Mouse (Mus musculus) kidney, postnatal 0 days (tissue): Measurements from ENCODE around the gene Timm50. TPM values are rescaled to one million over a fixed set of nuclear protein-coding genes. Genes with fewer than 3 reads are reported as not detected.

Experiments used
- ATAC-seq: fragments of 200-750 bp; cut with Nextera tagmentation; replicated peaks from 2 replicates; pipeline ENCODE4 v1.8.0; 2017; ENCODE audit warnings: low read depth, moderate number of reproducible peaks, moderate TSS enrichment, moderate library complexity; ENCODE audit not compliant: low FRiP score
- DNase-seq: peaks from one replicate; pipeline ENCODE4 v3.0.0-alpha.2; 2016; ENCODE audit warnings: low spot score
- H3K27ac ChIP-seq: fragments of 300-500 bp; sonication (generic); 2 replicates; pipeline ENCODE4 v1.5.1; 2014; ENCODE audit warnings: mild to moderate bottlenecking
- H3K27me3 ChIP-seq: fragments of 300-500 bp; sonication (generic); 2 replicates; pipeline ENCODE4 v1.6.1; 2014; ENCODE audit warnings: low read length, mixed read lengths; ENCODE audit not compliant: insufficient read depth
- H3K36me3 ChIP-seq: fragments of 300-500 bp; sonication (generic); 2 replicates; pipeline ENCODE4 v1.6.1; 2014; ENCODE audit warnings: low read length, mixed read lengths; ENCODE audit not compliant: insufficient read depth
- H3K4me1 ChIP-seq: fragments of 300-500 bp; sonication (generic); replicated peaks from 2 replicates; pipeline ENCODE4 v1.6.1; 2014; ENCODE audit warnings: antibody characterized with exemption, low read length, mixed read lengths; ENCODE audit not compliant: insufficient read depth
- H3K4me2 ChIP-seq: fragments of 300-500 bp; sonication (generic); 2 replicates; pipeline ENCODE4 v1.6.1; 2014; ENCODE audit warnings: mild to moderate bottlenecking, low read length, moderate library complexity, mixed read lengths
- H3K4me3 ChIP-seq: fragments of 300-500 bp; sonication (generic); replicated peaks from 2 replicates; pipeline ENCODE4 v1.5.1; 2014; ENCODE audit warnings: low read depth, low read length
- H3K9ac ChIP-seq: fragments of 300-500 bp; sonication (generic); 2 replicates; pipeline ENCODE4 v1.6.1; 2014; ENCODE audit warnings: low read depth, low read length
- H3K9me3 ChIP-seq: fragments of 300-500 bp; sonication (generic); replicated peaks from 2 replicates; pipeline ENCODE4 v1.6.1; 2016; ENCODE audit warnings: low read length, inconsistent platforms, mixed read lengths
- CTCF ChIP-seq: IDR thresholded peaks from 2 replicates; pipeline ENCODE4 v1.5.1; 2016; ENCODE audit warnings: antibody characterized with exemption, low read depth, mild to moderate bottlenecking, moderate library complexity
- WGBS: fragments of 180-500 bp; shearing (Covaris S2); extraction: QIAGEN DNeasy Blood & Tissue Kit; methylation state at CpG from one replicate; pipeline ENCODE4 v1.1.7; 2014; 5-methylcytosine and 5-hydroxymethylcytosine counted together
- polyA plus RNA-seq: library from polyadenylated mRNA; unstranded; fragments of >200 nt; fragmentation: Nextera tagmentation; extraction: Ambion mirVana; gene quantifications from 2 replicates; pipeline ENCODE4 v1.2.1, GENCODE M21; 2015

Timm50 gene
- polyA plus RNA-seq, 1 experiment from 2014 or later, result 117 TPM

GRCm38 (mm10) chr7:28335471-28335870 lies 23.6 kb upstream of the Timm50 start:
- H3K4me2 ChIP-seq, result no peak overlapping the region
- no peak for TF ChIP-seq CTCF
- H3K4me3 ChIP-seq, result no peak overlapping the region
- H3K9ac ChIP-seq, result no peak overlapping the region
- peaks cover 10% of the 10 kb centered on the region for H3K36me3 ChIP-seq
- 92% methylated on average over 2 of the region's 2 CpGs for WGBS
- H3K9me3 ChIP-seq, result no peaks in the 10 kb centered on the region
- H3K27ac ChIP-seq, result no peak overlapping the region
- H3K4me1 ChIP-seq, result 0 out of 2 replicates have a peak, but pooled peaks cover 4% of the 10 kb centered on the region
- H3K27me3 ChIP-seq, result no peaks in the 10 kb centered on the region
- ATAC-seq (no peak), DNase-seq (no peak)

DNA sequence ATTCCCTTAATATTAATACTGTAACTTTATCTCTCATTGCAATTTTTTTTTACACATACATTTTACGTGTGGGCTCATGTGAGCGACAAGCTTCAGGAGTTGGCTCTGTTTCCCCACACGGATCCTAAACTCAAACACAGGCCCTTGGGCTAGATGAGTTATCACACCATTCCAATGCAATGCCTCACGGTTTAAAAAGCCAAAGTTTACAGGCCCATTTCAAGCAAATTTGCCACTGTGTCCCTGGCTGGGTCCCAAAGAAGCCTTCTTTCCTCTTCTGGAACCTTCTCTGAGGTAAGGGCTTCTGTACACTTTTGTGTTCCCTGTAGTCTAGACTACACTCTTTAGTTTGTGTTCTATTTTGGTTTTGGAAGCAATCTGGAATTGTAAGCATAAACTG lies 22.7 kb upstream of the Timm50 start:
- Histone ChIP-seq H3K27me3 (no peaks in the 10 kb centered on the region), H3K4me3 (no peak overlapping the region), H3K4me2 (no peak overlapping the region), H3K36me3 (peaks cover 20% of the 10 kb centered on the region), H3K9ac (no peak overlapping the region), H3K9me3 (no peaks in the 10 kb centered on the region), H3K4me1 (0 out of 2 replicates have a peak, but pooled peaks cover 4% of the 10 kb centered on the region), H3K27ac (no peak overlapping the region)
- WGBS, result 87% methylated on average over 4 of the region's 4 CpGs
- TF ChIP-seq CTCF, result no peak
- ATAC-seq (no peak), DNase-seq (no peak)

DNA sequence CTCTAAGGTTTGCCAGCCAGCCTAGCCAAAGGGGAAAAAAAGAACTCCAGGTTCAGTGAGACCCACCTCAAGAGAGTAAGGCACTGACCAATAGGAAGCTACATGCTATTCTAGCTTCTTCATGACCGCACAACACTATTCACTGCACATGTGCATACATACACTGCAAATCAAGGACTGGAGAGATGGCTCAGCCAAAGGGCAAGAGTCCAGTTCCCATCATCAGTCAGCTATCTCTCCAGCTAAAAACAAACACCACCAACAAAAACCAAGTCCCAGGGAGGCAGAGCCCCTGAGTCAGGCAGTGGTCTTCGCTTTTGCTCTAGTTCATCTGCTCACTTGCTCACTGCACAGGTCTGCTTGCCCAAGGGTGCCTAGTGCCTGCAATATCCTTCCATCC lies 16.4 kb upstream of the Timm50 start:
- 100% methylated on average over 2 of the region's 2 CpGs for WGBS

DNA sequence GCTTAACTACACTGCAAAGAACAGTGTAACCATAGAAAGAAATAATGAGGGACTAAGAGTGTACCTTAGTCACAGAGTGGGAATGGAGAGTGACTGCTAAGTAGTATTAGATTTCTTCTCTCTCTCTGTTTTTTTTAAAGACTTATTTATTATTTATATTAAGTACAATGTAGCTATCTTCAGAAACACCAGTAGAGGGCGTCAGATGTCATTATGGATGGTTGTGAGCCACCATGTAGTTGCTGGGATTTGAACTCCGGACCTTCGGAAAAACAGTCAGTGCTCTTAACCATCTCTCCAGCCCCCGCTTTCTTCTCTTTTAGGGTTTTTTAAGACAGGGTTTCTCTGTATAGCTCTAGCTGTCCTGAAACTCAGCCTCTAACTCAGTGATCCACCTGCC lies 14.6 kb upstream of the Timm50 start:
- DNase-seq, result no peak
- no peak overlapping the region for H3K4me3 ChIP-seq
- H3K36me3 ChIP-seq, result peaks cover 73% of the 10 kb centered on the region
- peak; percentile 47 for TF ChIP-seq CTCF
- no peak overlapping the region for H3K27ac ChIP-seq
- no peaks in the 10 kb centered on the region for H3K4me1 ChIP-seq
- no peaks in the 10 kb centered on the region for H3K27me3 ChIP-seq
- H3K9ac ChIP-seq, result no peak overlapping the region
- 85% methylated on average over 4 of the region's 4 CpGs for WGBS
- ATAC-seq, result no peak
- H3K9me3 ChIP-seq, result no peaks in the 10 kb centered on the region
- H3K4me2 ChIP-seq, result no peak overlapping the region

More for the DNA sequence above, 16.4 kb upstream of the Timm50 start:
- Histone ChIP-seq H3K4me3 (no peak overlapping the region), H3K4me1 (no peaks in the 10 kb centered on the region), H3K27ac (no peak overlapping the region), H3K9me3 (no peaks in the 10 kb centered on the region), H3K9ac (no peak overlapping the region), H3K4me2 (no peak overlapping the region), H3K36me3 (peaks cover 59% of the 10 kb centered on the region), H3K27me3 (no peaks in the 10 kb centered on the region)
- TF ChIP-seq CTCF, result no peak
- DNase-seq, result no peak
- no peak for ATAC-seq

GRCm38 (mm10) chr7:28325293-28325692 lies 13.4 kb upstream of the Timm50 start:
- TF ChIP-seq CTCF, result no peak
- DNase-seq (no peak), ATAC-seq (no peak)
- H3K9me3 ChIP-seq, result no peaks in the 10 kb centered on the region
- no peak overlapping the region for H3K4me3 ChIP-seq
- no peak overlapping the region for H3K4me2 ChIP-seq
- WGBS, result 98% methylated on average over 8 of the region's 8 CpGs
- no peaks in the 10 kb centered on the region for H3K4me1 ChIP-seq
- H3K36me3 ChIP-seq, result peaks cover 72% of the 10 kb centered on the region
- no peaks in the 10 kb centered on the region for H3K27me3 ChIP-seq
- H3K27ac ChIP-seq, result no peak overlapping the region
- no peak overlapping the region for H3K9ac ChIP-seq

- Histone ChIP-seq H3K27ac (no peak overlapping the region), H3K4me2 (no peak overlapping the region), H3K4me1 (no peaks in the 10 kb centered on the region), H3K9me3 (no peaks in the 10 kb centered on the region), H3K36me3 (peaks cover 78% of the 10 kb centered on the region), H3K4me3 (no peak overlapping the region), H3K27me3 (no peaks in the 10 kb centered on the region), H3K9ac (no peak overlapping the region)
- 0 out of 2 replicates have a peak, but pooled peaks have one; percentile 17 for ATAC-seq
- WGBS, result 87% methylated on average over 15 of the region's 15 CpGs
- DNase-seq, result no peak
- TF ChIP-seq CTCF, result no peak
Measured at GRCm38 (mm10) chr7:28321974-28322720, 10.3 kb upstream of the Timm50 start.

GRCm38 (mm10) chr7:28318714-28319113 lies 6.8 kb upstream of the Timm50 start:
- H3K27ac ChIP-seq, result no peak overlapping the region
- no peak overlapping the region for H3K9ac ChIP-seq
- H3K4me3 ChIP-seq, result no peak overlapping the region
- peaks cover 80% of the 10 kb centered on the region for H3K36me3 ChIP-seq
- H3K4me2 ChIP-seq, result no peak overlapping the region
- no peaks in the 10 kb centered on the region for H3K9me3 ChIP-seq
- no peaks in the 10 kb centered on the region for H3K27me3 ChIP-seq
- no peak for TF ChIP-seq CTCF
- 92% methylated on average over 17 of the region's 17 CpGs for WGBS
- DNase-seq (no peak), ATAC-seq (no peak)
- H3K4me1 ChIP-seq, result no peaks in the 10 kb centered on the region
